Mouse (Mus musculus) stomach, postnatal 0 days (tissue): ENCODE results near the gene Ano1.

Source experiments
- CTCF ChIP-seq: IDR thresholded peaks from 2 replicates; pipeline ENCODE4 v1.5.1; 2016; ENCODE audit warnings: antibody characterized with exemption, low read depth, mild to moderate bottlenecking, moderate library complexity
- EP300 ChIP-seq: optimal IDR thresholded peaks from 2 replicates; pipeline ENCODE3; 2016; ENCODE audit warnings: antibody characterized with exemption

GRCm38 (mm10) chr7:144696764-144697704 is 54.7 kb downstream of the Ano1 start:
- TF ChIP-seq CTCF (peak; percentile 87), EP300 (no peak)
